Mouse (Mus musculus) right cerebral cortex, postnatal 4 days (tissue): ENCODE measurements around the gene H2afz.
"Not testable (repeated sequence)": the region's sequence is repeated elsewhere in the genome, so short reads cannot be mapped to it uniquely, and the experiment has no call there.

ENCODE experiments used
- DNase-seq: peaks from one replicate; pipeline ENCODE4 v3.0.0-alpha.2; 2022

Gene H2afz

GRCm38 (mm10) chr3:137864988-137865982, 998 bp downstream of the H2afz start:
- DNase-seq = peak; percentile 95

GRCm38 (mm10) chr3:137867133-137867436, 2.8 kb downstream of the H2afz start:
- no peak for DNase-seq

- DNase-seq = peak; percentile 59
Measured at GRCm38 (mm10) chr3:137867437-137868093, 3.3 kb downstream of the H2afz start, which contains the start of gene Dnajb14. Dnajb14 (plus strand) TSS chr3:137867675.

GRCm38 (mm10) chr3:137868094-137868913, 4.0 kb downstream of the H2afz start:
- no peak for DNase-seq

- DNase-seq = no peak
Measured at GRCm38 (mm10) chr3:137869395-137869794, 5.1 kb downstream of the H2afz start.

- DNase-seq = no peak
Measured at GRCm38 (mm10) chr3:137879313-137879712, 15.0 kb downstream of the H2afz start.

- no peak for DNase-seq
Measured at GRCm38 (mm10) chr3:137880109-137880748, 15.9 kb downstream of the H2afz start.

GRCm38 (mm10) chr3:137881093-137881492, 16.8 kb downstream of the H2afz start:
- no peak for DNase-seq

- DNase-seq = no peak
Measured at GRCm38 (mm10) chr3:137887961-137888360, 23.7 kb downstream of the H2afz start.

GRCm38 (mm10) chr3:137891089-137891488, 26.8 kb downstream of the H2afz start:
- no peak for DNase-seq

- no peak for DNase-seq
Measured at GRCm38 (mm10) chr3:137892118-137892517, 27.8 kb downstream of the H2afz start.

- DNase-seq = no peak
Measured at GRCm38 (mm10) chr3:137893789-137894188, 29.5 kb downstream of the H2afz start.

- no peak for DNase-seq
Measured at GRCm38 (mm10) chr3:137895196-137895595, 30.9 kb downstream of the H2afz start.

- no peak for DNase-seq
Measured at GRCm38 (mm10) chr3:137896386-137896785, 32.1 kb downstream of the H2afz start.

- DNase-seq = no peak
Measured at GRCm38 (mm10) chr3:137896867-137897266, 32.6 kb downstream of the H2afz start.

GRCm38 (mm10) chr3:137897685-137898084, 33.4 kb downstream of the H2afz start:
- DNase-seq = no peak

GRCm38 (mm10) chr3:137900149-137900548, 35.9 kb downstream of the H2afz start:
- peak; percentile 28 for DNase-seq

- DNase-seq = no peak
Measured at GRCm38 (mm10) chr3:137913093-137913492, 48.8 kb downstream of the H2afz start.

- not testable (repeated sequence) for DNase-seq
Measured at GRCm38 (mm10) chr3:137914567-137914966, 50.3 kb downstream of the H2afz start.
